Mouse (Mus musculus): ENCODE measurements at regions not wholly inside any gene's neighbourhood (a gene's known extent, or its start where the extent isn't known, plus 50 kb on each side); places are given as distances from the start of the nearest gene placed in this dataset.
A peak's percentile ranks its signal among the peaks of the same experiment; 100 is the strongest.

- H3K36me3 ChIP-seq (replicated peaks in 1 of 2; ENCODE audit: control insufficient read depth in 1 of 2, insufficient read depth in 1 of 2, low read length in 1 of 2), result no peaks in the 10 kb centered on the region
- no peak overlapping the region for H3K4me3 ChIP-seq (replicated peaks in 1 of 3; ENCODE audit: low read depth in 2 of 3, low read length in 2 of 3, poor library complexity in 1 of 3)
- H3K9ac ChIP-seq (ENCODE audit: insufficient read depth, low read depth), result no peak overlapping the region
- peak overlapping the region; percentile 94; the same call in 1 of the 2 replicates for H3K27ac ChIP-seq (ENCODE audit: insufficient read depth, low read depth)
- DNase-seq (ENCODE audit: extremely low read depth), result peak; percentile 55
- TF ChIP-seq MEF2A (IDR thresholded peaks at IDR 0.05; ENCODE audit: borderline replicate concordance, low read depth, low read length) (peak; percentile 63; the same call in 1 of the 2 replicates), ETS1 (conservative IDR thresholded peaks at IDR 0.05; ENCODE audit: low read depth, low read length) (peak; percentile 54; the same call in 1 of the 2 replicates), MAZ (IDR thresholded peaks at IDR 0.05; ENCODE audit: low read depth, low read length) (no peak), BHLHE40 (IDR thresholded peaks at IDR 0.05; ENCODE audit: low read depth, low read length) (peak; percentile 94), NELFE (IDR thresholded peaks at IDR 0.05; ENCODE audit: low read depth, low read length) (no peak)
- dilution Hi-C loops (cut with MboI; ENCODE audit: extremely low pct_ligation_motif_present, extremely low pct_unique_long_range_greater_than_20kb, low sequenced_read_pairs), result no loop called here
- H3K4me2 ChIP-seq (ENCODE audit: insufficient read depth, low read depth, poor library complexity, severe bottlenecking), result peak overlapping the region; percentile 39; the same call in 1 of the 2 replicates
- no peaks in the 10 kb centered on the region for H3K9me3 ChIP-seq (replicated peaks; ENCODE audit: low read length)
- peaks cover 50 to 100% of the 10 kb centered on the region in 2 experiments for H3K4me1 ChIP-seq (ENCODE audit: control insufficient read depth in 1 of 2, insufficient read depth in 2 of 2)
- H3K27me3 ChIP-seq (replicated peaks), result no peaks in the 10 kb centered on the region
- H3K79me2 ChIP-seq (replicated peaks; ENCODE audit: control insufficient read depth, extremely low read depth, insufficient read depth, poor library complexity, severe bottlenecking), result no peaks in the 10 kb centered on the region
- in situ Hi-C loops (cut with MboI; ENCODE audit: low pct_ligation_motif_present, low pct_unique_long_range_greater_than_20kb, low sequenced_read_pairs), result loop anchor here (10.0 kb wide), 2 partner anchors 110 to 240 kb away; no protein-coding TSS in a partner anchor
Observed at GRCm38 (mm10) chr9:116324971-116325370, 149.8 kb upstream of the Tgfbr2 start.

- peak overlapping the region in 2 of 3 experiments; percentile 17 to 39 for H3K4me3 ChIP-seq (replicated peaks in 1 of 3; ENCODE audit: low read depth in 2 of 3, low read length in 2 of 3, poor library complexity in 1 of 3)
- no peak; the same call in 1 of the 2 replicates for TF ChIP-seq JUN (IDR thresholded peaks at IDR 0.05; ENCODE audit: insufficient read depth, low read depth, low read length)
- peak; percentile 67 for TF ChIP-seq POLR2A (IDR thresholded peaks at IDR 0.05; ENCODE audit: low read depth, low read length)
- no peak for TF ChIP-seq NRF1 (IDR thresholded peaks at IDR 0.05; ENCODE audit: low read depth, low read length)
- no peak for TF ChIP-seq ZKSCAN1 (IDR thresholded peaks at IDR 0.05; ENCODE audit: borderline replicate concordance, low read depth, low read length)
- no peak for TF ChIP-seq CTCF (conservative IDR thresholded peaks at IDR 0.05 in 1 of 2, IDR thresholded peaks at IDR 0.05 in 1 of 2; ENCODE audit: low read depth in 2 of 2, low read length in 2 of 2)
- TF ChIP-seq CHD1 (IDR thresholded peaks at IDR 0.05; ENCODE audit: low read depth, low read length), result 0 out of 2 replicates have a peak, but pooled peaks have one; percentile 78
- peak; percentile 60 for TF ChIP-seq HCFC1 (IDR thresholded peaks at IDR 0.05; ENCODE audit: low read depth, low read length)
- TF ChIP-seq MAX (IDR thresholded peaks at IDR 0.05; ENCODE audit: low read length), result peak; percentile 58; the same call in 1 of the 2 replicates
- TF ChIP-seq KAT2A (IDR thresholded peaks at IDR 0.05; ENCODE audit: insufficient replicate concordance, low read length), result peak; percentile 84; the same call in 1 of the 2 replicates
- TF ChIP-seq TBP (conservative IDR thresholded peaks at IDR 0.05; ENCODE audit: low read depth, low read length), result peak; percentile 83
- peak; percentile 85 for TF ChIP-seq EP300 (IDR thresholded peaks at IDR 0.05; ENCODE audit: low read length)
- TF ChIP-seq MYC (IDR thresholded peaks at IDR 0.05; ENCODE audit: low read depth, low read length), result peak; percentile 57; the same call in 1 of the 2 replicates
- peak; percentile 87 for TF ChIP-seq TCF12 (IDR thresholded peaks at IDR 0.05; ENCODE audit: low read depth, low read length)
- TF ChIP-seq NELFE (IDR thresholded peaks at IDR 0.05; ENCODE audit: low read depth, low read length), result no peak; the same call in 1 of the 2 replicates
- peak; percentile 98 for TF ChIP-seq MEF2A (IDR thresholded peaks at IDR 0.05; ENCODE audit: borderline replicate concordance, low read depth, low read length)
- TF ChIP-seq CHD2 (IDR thresholded peaks at IDR 0.05; ENCODE audit: low read length), result peak; percentile 58; the same call in 1 of the 2 replicates
- TF ChIP-seq BHLHE40 (IDR thresholded peaks at IDR 0.05; ENCODE audit: low read depth, low read length), result peak; percentile 85
- peak; percentile 85 for TF ChIP-seq IRF4 (IDR thresholded peaks at IDR 0.05; ENCODE audit: low read depth, low read length)
- peak; percentile 18 for TF ChIP-seq RAD21 (IDR thresholded peaks at IDR 0.05; ENCODE audit: low read depth, low read length)
- TF ChIP-seq ETS1 (conservative IDR thresholded peaks at IDR 0.05; ENCODE audit: low read depth, low read length), result peak; percentile 95
- peak; percentile 42; the same call in 1 of the 2 replicates for TF ChIP-seq SIN3A (IDR thresholded peaks at IDR 0.05; ENCODE audit: low read length)
- dilution Hi-C loops (cut with MboI; ENCODE audit: extremely low pct_ligation_motif_present, extremely low pct_unique_long_range_greater_than_20kb, low sequenced_read_pairs), result no loop called here
- DNase-seq (ENCODE audit: extremely low read depth), result peak; percentile 98
- peak overlapping the region; percentile 59 for H3K9ac ChIP-seq (ENCODE audit: insufficient read depth, low read depth)
- no peaks in the 10 kb centered on the region for H3K9me3 ChIP-seq (replicated peaks; ENCODE audit: low read length)
- H3K36me3 ChIP-seq (replicated peaks in 1 of 2; ENCODE audit: control insufficient read depth in 1 of 2, insufficient read depth in 1 of 2, low read length in 1 of 2), result no peaks in the 10 kb centered on the region
- H3K4me2 ChIP-seq (ENCODE audit: insufficient read depth, low read depth, poor library complexity, severe bottlenecking), result peak overlapping the region; percentile 39
- no peaks in the 10 kb centered on the region for H3K79me2 ChIP-seq (replicated peaks; ENCODE audit: control insufficient read depth, extremely low read depth, insufficient read depth, poor library complexity, severe bottlenecking)
- H3K4me1 ChIP-seq (ENCODE audit: control insufficient read depth in 1 of 2, insufficient read depth in 2 of 2), result peaks cover 54 to 98% of the 10 kb centered on the region in 2 experiments
- in situ Hi-C loops (cut with MboI; ENCODE audit: low pct_ligation_motif_present, low pct_unique_long_range_greater_than_20kb, low sequenced_read_pairs), result loop anchor here (10.0 kb wide), 2 partner anchors 109 to 239 kb away; no protein-coding TSS in a partner anchor
- no peaks in the 10 kb centered on the region for H3K27me3 ChIP-seq (replicated peaks)
- peak overlapping the region; percentile 94 for H3K27ac ChIP-seq (ENCODE audit: insufficient read depth, low read depth)
Observed at GRCm38 (mm10) chr9:116323871-116324721, 148.9 kb upstream of the Tgfbr2 start.
